Mouse (Mus musculus): ENCODE measurements around the gene 2210407C18Rik. TPM values are rescaled to one million over a fixed set of nuclear protein-coding genes. Genes with fewer than 3 reads are reported as not detected.

Gene 2210407C18Rik
- polyA plus RNA-seq, 2 experiments: not detected

DNA sequence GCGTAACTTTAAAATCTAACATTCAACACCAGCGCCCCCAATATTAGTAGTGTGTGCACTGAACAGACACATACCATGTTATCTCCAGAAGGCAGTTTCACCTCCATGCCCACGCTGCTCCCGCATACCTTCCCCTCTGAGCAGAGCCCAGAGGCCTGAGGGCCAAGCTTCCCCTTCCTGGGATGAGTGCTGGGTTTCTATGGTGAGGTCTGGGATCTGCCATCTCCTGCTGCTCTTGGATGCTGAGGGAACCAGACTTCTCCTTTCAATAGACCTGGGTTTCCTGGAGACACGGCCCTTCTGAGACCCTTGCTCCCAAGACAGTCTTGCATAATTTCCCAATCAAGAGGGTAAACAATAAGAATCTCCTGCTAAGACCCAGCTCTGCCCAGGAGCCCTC, 14.5 kb upstream of the 2210407C18Rik start, which contains the start of gene Olfr323:
TSS of gene Olfr323 (minus strand) at position 101 of the 400 bp plus-strand sequence.
- H3K9ac ChIP-seq (replicated peaks): no peak within 1 kb of the TSS
- H3K27ac ChIP-seq: no peak within 1 kb of the TSS
- TF ChIP-seq CTCF (IDR thresholded peaks at IDR 0.05; ENCODE audit: low read depth) (no peak), EP300 (IDR thresholded peaks at IDR 0.05; ENCODE audit: low read depth) (no peak)
- H3K4me2 ChIP-seq (ENCODE audit: low read depth): no peak within 1 kb of the TSS
- H3K36me3 ChIP-seq (replicated peaks; ENCODE audit: control insufficient read depth, insufficient read depth, low read depth): no peaks in the 10 kb centered on the region
- DNase-seq (ENCODE audit: low read depth in 3 of 3, low spot score in 3 of 3): no peak
- no peaks in the 10 kb centered on the region for H3K9me3 ChIP-seq (ENCODE audit: control insufficient read depth, low read length)
- H3K4me1 ChIP-seq (replicated peaks; ENCODE audit: control insufficient read depth in 2 of 2, insufficient read depth in 2 of 2, low read length in 1 of 2): no peaks in the 10 kb centered on the region
- H3K4me3 ChIP-seq (ENCODE audit: insufficient read depth in 1 of 2, low read depth in 2 of 2, low read length in 2 of 2): no peak within 1 kb of the TSS
- no peak for ATAC-seq (ENCODE audit: insufficient read depth)
- no peaks in the 10 kb centered on the region for H3K27me3 ChIP-seq (ENCODE audit: control insufficient read depth, insufficient read depth, low read length)
- 56% methylated on average over 5 of the region's 5 CpGs for WGBS (ENCODE audit: insufficient replicate concordance)

DNA sequence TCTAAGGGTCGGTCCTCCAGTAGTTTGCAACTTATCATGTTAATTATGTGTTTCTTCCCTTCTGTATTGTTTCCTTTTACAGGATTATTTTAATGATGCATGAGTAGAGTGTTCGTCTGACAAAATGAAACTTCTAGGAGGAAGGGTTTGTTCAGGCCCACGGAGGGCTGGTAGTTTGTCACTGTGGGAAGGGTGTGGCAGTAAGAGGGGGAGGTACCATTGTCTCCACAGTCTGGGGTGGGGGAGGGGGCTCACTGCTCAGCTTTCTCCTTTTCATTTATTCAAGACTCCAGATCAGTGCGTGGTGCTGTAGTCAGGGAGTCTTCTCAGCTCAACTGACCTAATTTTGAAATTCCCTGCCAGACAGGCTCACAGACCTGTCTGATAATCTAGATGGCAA, 10.3 kb upstream of the 2210407C18Rik start:
- H3K27ac ChIP-seq: no peak overlapping the region
- no peaks in the 10 kb centered on the region for H3K9me3 ChIP-seq (ENCODE audit: control insufficient read depth, low read length)
- no peaks in the 10 kb centered on the region for H3K27me3 ChIP-seq (ENCODE audit: control insufficient read depth, insufficient read depth, low read length)
- DNase-seq (ENCODE audit: low read depth in 3 of 3, low spot score in 3 of 3) (no peak), ATAC-seq (ENCODE audit: insufficient read depth) (no peak)
- H3K9ac ChIP-seq (replicated peaks): no peak overlapping the region
- no peak for TF ChIP-seq EP300 (IDR thresholded peaks at IDR 0.05; ENCODE audit: low read depth)
- TF ChIP-seq CTCF (IDR thresholded peaks at IDR 0.05; ENCODE audit: low read depth): no peak
- H3K36me3 ChIP-seq (replicated peaks; ENCODE audit: control insufficient read depth, insufficient read depth, low read depth): no peaks in the 10 kb centered on the region
- no peak overlapping the region for H3K4me2 ChIP-seq (ENCODE audit: low read depth)
- no peaks in the 10 kb centered on the region for H3K4me1 ChIP-seq (replicated peaks; ENCODE audit: control insufficient read depth in 2 of 2, insufficient read depth in 2 of 2, low read length in 1 of 2)
- H3K4me3 ChIP-seq (ENCODE audit: insufficient read depth in 1 of 2, low read depth in 2 of 2, low read length in 2 of 2): no peak overlapping the region
- 45% methylated on average over 4 of the region's 4 CpGs for WGBS (ENCODE audit: insufficient replicate concordance)

DNA sequence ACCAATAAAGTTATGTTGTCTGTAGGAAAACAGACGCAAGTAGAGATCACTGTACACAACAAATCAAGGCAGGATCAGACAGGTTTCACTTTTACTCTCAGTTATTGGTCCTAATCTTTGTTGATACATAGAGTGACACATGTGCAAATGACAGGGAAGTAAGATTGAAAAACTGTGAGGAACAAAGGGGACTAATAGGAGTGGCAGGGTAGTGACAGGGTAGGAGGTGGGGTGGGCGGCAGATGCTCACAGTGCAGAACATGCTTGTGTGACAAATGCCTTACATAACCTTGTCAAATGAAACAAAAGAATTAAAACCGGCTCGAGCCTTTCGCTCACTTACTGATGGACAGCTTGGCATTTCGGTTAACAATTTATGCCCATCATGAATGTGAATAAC, 2.9 kb upstream of the 2210407C18Rik start:
- H3K4me2 ChIP-seq (ENCODE audit: low read depth): no peak overlapping the region
- H3K4me1 ChIP-seq (replicated peaks; ENCODE audit: control insufficient read depth in 2 of 2, insufficient read depth in 2 of 2, low read length in 1 of 2): no peaks in the 10 kb centered on the region
- ATAC-seq (ENCODE audit: insufficient read depth) (no peak), DNase-seq (ENCODE audit: low read depth in 3 of 3, low spot score in 3 of 3) (no peak)
- no peak for TF ChIP-seq EP300 (IDR thresholded peaks at IDR 0.05; ENCODE audit: low read depth)
- TF ChIP-seq CTCF (IDR thresholded peaks at IDR 0.05; ENCODE audit: low read depth): no peak
- H3K9ac ChIP-seq (replicated peaks): no peak overlapping the region
- H3K36me3 ChIP-seq (replicated peaks; ENCODE audit: control insufficient read depth, insufficient read depth, low read depth): no peaks in the 10 kb centered on the region
- 68% methylated on average over 6 of the region's 6 CpGs for WGBS (ENCODE audit: insufficient replicate concordance)
- H3K9me3 ChIP-seq (ENCODE audit: control insufficient read depth, low read length): no peaks in the 10 kb centered on the region
- no peaks in the 10 kb centered on the region for H3K27me3 ChIP-seq (ENCODE audit: control insufficient read depth, insufficient read depth, low read length)
- no peak overlapping the region for H3K27ac ChIP-seq
- H3K4me3 ChIP-seq (ENCODE audit: insufficient read depth in 1 of 2, low read depth in 2 of 2, low read length in 2 of 2): no peak overlapping the region

DNA sequence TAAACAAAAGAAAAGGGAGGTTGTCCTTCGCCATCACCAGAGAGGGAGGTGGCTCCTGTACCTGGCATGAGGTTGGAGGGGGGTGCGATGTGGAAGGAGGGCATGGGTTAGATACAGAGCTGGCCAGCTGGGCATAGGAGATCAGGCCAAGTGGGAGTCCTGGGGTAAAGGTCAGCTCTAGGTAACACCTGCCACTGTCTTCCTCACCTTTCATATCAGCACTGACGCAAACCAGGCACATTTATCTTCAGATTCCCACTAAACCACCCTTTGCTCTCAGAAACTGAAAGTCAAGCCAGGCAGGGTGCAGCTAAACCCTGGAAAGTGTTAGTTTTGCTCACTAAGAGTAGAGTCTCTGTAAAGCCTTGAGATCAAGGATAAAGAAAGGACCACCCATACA, 2.5 kb upstream of the 2210407C18Rik start:
- Histone ChIP-seq H3K36me3 (replicated peaks; ENCODE audit: control insufficient read depth, insufficient read depth, low read depth) (no peaks in the 10 kb centered on the region), H3K27me3 (ENCODE audit: control insufficient read depth, insufficient read depth, low read length) (no peaks in the 10 kb centered on the region), H3K4me2 (ENCODE audit: low read depth) (no peak overlapping the region), H3K27ac (no peak overlapping the region), H3K9me3 (ENCODE audit: control insufficient read depth, low read length) (no peaks in the 10 kb centered on the region), H3K4me3 (ENCODE audit: insufficient read depth in 1 of 2, low read depth in 2 of 2, low read length in 2 of 2) (no peak overlapping the region), H3K9ac (replicated peaks) (no peak overlapping the region), H3K4me1 (replicated peaks; ENCODE audit: control insufficient read depth in 2 of 2, insufficient read depth in 2 of 2, low read length in 1 of 2) (no peaks in the 10 kb centered on the region)
- no peak for TF ChIP-seq EP300 (IDR thresholded peaks at IDR 0.05; ENCODE audit: low read depth)
- no peak for TF ChIP-seq CTCF (IDR thresholded peaks at IDR 0.05; ENCODE audit: low read depth)
- 46% methylated on average over 3 of the region's 3 CpGs for WGBS (ENCODE audit: insufficient replicate concordance)
- ATAC-seq (ENCODE audit: insufficient read depth) (no peak), DNase-seq (ENCODE audit: low read depth in 3 of 3, low spot score in 3 of 3) (no peak)

DNA sequence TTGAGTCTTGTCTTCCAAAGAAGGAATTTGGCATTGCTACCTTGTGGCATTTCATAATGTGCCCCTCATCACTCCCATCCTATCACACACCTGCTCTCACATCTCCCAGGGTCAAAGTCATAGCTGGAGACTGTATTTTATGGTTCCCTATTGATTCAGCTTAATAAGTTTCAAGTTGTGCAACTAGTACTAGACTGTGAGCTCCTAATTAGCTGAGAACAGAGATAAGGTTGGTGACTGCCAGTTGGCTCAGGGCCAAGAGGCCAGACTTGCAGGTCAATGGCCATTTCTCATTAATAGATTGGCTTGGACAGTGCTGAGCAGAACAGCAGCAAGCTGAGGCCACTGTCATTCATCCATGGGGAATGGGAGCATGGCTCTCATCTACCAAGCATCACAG, 1.3 kb downstream of the 2210407C18Rik start:
- no peak for ATAC-seq (ENCODE audit: insufficient read depth)

More for the DNA sequence above, 1.3 kb downstream of the 2210407C18Rik start:
- Histone ChIP-seq H3K9ac (replicated peaks) (no peak overlapping the region), H3K27ac (no peak overlapping the region), H3K4me2 (ENCODE audit: low read depth) (no peak overlapping the region), H3K4me3 (ENCODE audit: insufficient read depth in 1 of 2, low read depth in 2 of 2, low read length in 2 of 2) (no peak overlapping the region), H3K36me3 (replicated peaks; ENCODE audit: control insufficient read depth, insufficient read depth, low read depth) (no peaks in the 10 kb centered on the region), H3K9me3 (ENCODE audit: control insufficient read depth, low read length) (no peaks in the 10 kb centered on the region), H3K4me1 (replicated peaks; ENCODE audit: control insufficient read depth in 2 of 2, insufficient read depth in 2 of 2, low read length in 1 of 2) (no peaks in the 10 kb centered on the region), H3K27me3 (ENCODE audit: control insufficient read depth, insufficient read depth, low read length) (no peaks in the 10 kb centered on the region)
- TF ChIP-seq EP300 (IDR thresholded peaks at IDR 0.05; ENCODE audit: low read depth) (no peak), CTCF (IDR thresholded peaks at IDR 0.05; ENCODE audit: low read depth) (no peak)
- no peak for DNase-seq (ENCODE audit: low read depth in 3 of 3, low spot score in 3 of 3)

All from liver, embryonic 14.5 days (tissue).